8 mouse cellular contexts compared by ENCODE assay signal in the genomic region with DNA sequence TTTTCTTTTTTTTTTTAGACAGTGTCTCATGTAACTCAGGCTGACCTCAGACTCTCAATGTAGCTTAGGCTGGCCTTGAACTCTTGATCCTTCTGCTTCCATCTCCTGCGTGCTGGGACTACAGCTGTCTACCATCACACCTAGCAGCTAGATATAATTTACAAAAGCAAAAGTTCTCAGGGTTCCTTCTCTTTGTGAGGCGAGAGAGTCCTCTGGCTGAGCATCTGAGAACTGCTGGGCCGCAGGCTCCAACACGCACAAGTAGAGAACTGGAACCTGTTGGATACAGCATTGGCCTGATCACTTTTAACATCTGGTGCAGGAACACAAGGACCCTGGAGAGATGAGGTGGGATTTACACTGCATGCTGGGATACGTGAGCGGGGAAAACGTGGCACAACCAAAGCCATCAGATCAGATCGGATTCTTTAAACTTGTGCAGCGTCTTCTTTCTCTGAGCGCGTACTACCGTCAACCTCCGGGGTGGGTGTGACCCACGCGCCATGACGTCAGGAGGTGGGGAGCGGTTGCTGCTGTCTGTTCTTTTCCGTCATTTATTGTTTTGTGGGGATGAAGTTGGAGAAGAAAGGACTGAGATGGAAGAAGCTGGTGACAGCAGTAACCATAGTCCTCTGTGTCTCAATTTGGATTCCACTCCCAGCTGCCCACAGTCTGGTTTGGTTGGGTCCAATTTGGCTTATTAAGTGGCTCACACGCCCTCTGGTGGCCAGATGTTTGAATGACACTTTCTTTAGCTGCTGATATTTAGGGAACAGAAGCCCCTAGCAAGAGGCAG. TPM values are rescaled to one million over a fixed set of nuclear protein-coding genes. Genes with fewer than 3 reads are reported as not detected.
A peak's percentile ranks its signal among the peaks of the same experiment; 100 is the strongest.
DNase-seq lines count a peak whose midpoint lies in the region; ATAC-seq and TF ChIP-seq lines count a peak whose summit lies in the region.

No protein-coding gene starts in this region.

- H3K4me1 ChIP-seq in embryonic facial prominence, embryonic 13.5 days: 0 out of 2 replicates have a peak, but pooled peaks cover 2% of the 10 kb centered on the region
- H3K4me1 ChIP-seq in limb, embryonic 12.5 days (replicated peaks): no peaks in the 10 kb centered on the region
- H3K4me1 ChIP-seq in midbrain, embryonic 14.5 days (ENCODE audit: control insufficient read depth, insufficient read depth, low read length): no peaks in the 10 kb centered on the region
- no peaks in the 10 kb centered on the region; the same call in 1 of the 2 replicates for H3K4me1 ChIP-seq in spleen, adult 2 months (ENCODE audit: control insufficient read depth, insufficient read depth, insufficient read length)

- peak; percentile 71 for ATAC-seq in embryonic facial prominence, embryonic 13.5 days (ENCODE audit: insufficient number of reproducible peaks, insufficient read depth, low FRiP score, low TSS enrichment, low read depth)
- peak; percentile 70; the same call in 1 of the 2 replicates for ATAC-seq in limb, embryonic 12.5 days (ENCODE audit: insufficient number of reproducible peaks, insufficient read depth, low FRiP score, low TSS enrichment, low read depth)
- ATAC-seq in midbrain, embryonic 14.5 days (ENCODE audit: low FRiP score, low TSS enrichment): peak; percentile 50; the same call in 1 of the 2 replicates

- H3K9me3 ChIP-seq in embryonic facial prominence, embryonic 13.5 days: no peaks in the 10 kb centered on the region
- no peaks in the 10 kb centered on the region for H3K9me3 ChIP-seq in limb, embryonic 12.5 days
- H3K9me3 ChIP-seq in midbrain, embryonic 14.5 days (ENCODE audit: control insufficient read depth, low read length): no peaks in the 10 kb centered on the region

- no peaks in the 10 kb centered on the region for H3K27me3 ChIP-seq in embryonic facial prominence, embryonic 13.5 days
- no peaks in the 10 kb centered on the region for H3K27me3 ChIP-seq in limb, embryonic 12.5 days
- H3K27me3 ChIP-seq in midbrain, embryonic 14.5 days (ENCODE audit: control insufficient read depth, insufficient read depth, low read length): no peaks in the 10 kb centered on the region
- H3K27me3 ChIP-seq in spleen, adult 2 months (ENCODE audit: control insufficient read depth, insufficient read depth, low read length): no peaks in the 10 kb centered on the region

- DNase-seq in A20 (ENCODE audit: low read depth, low spot score): peak; percentile 95
- peak; percentile 84 for DNase-seq in adrenal gland, postnatal 36 days
- peak; percentile 92 for DNase-seq in heart, adult 8-10 months (ENCODE audit: low spot score)
- peak; percentile 86 to 94 for DNase-seq in kidney, adult 8-10 months
- DNase-seq in midbrain, embryonic 14.5 days: peak; percentile 96
- peak; percentile 82 to 85 for DNase-seq in spleen, adult 2 months (ENCODE audit: low read depth in 1 of 2, low spot score in 2 of 2)

- TF ChIP-seq CTCF in spleen, adult 2 months (IDR thresholded peaks at IDR 0.05; ENCODE audit: extremely low read depth, insufficient read depth, insufficient read length, insufficient replicate concordance): peak; percentile 70; the same call in 1 of the 2 replicates

- peak overlapping the region; percentile 70 for H3K4me2 ChIP-seq in embryonic facial prominence, embryonic 13.5 days
- peak overlapping the region; percentile 59 for H3K4me2 ChIP-seq in limb, embryonic 12.5 days
- peak overlapping the region; percentile 61 for H3K4me2 ChIP-seq in midbrain, embryonic 14.5 days (ENCODE audit: low read length)

- H3K4me3 ChIP-seq in embryonic facial prominence, embryonic 13.5 days: peak overlapping the region; percentile 40
- peak overlapping the region; percentile 35 for H3K4me3 ChIP-seq in limb, embryonic 12.5 days (replicated peaks)
- peak overlapping the region; percentile 32 for H3K4me3 ChIP-seq in midbrain, embryonic 14.5 days (replicated peaks; ENCODE audit: low read depth, low read length)
- H3K4me3 ChIP-seq in spleen, adult 2 months (ENCODE audit: extremely low read depth, insufficient read depth, insufficient read length): peak overlapping the region; percentile 48

- TF ChIP-seq POLR2A in spleen, adult 2 months (IDR thresholded peaks at IDR 0.05; ENCODE audit: low read depth, low read length): no peak

- H3K9ac ChIP-seq in embryonic facial prominence, embryonic 13.5 days: peak overlapping the region; percentile 41; the same call in 1 of the 2 replicates
- H3K9ac ChIP-seq in limb, embryonic 12.5 days (replicated peaks): 0 out of 2 replicates have a peak overlapping the region, but pooled peaks have one; percentile 28
- H3K9ac ChIP-seq in midbrain, embryonic 14.5 days (replicated peaks; ENCODE audit: low read length): peak overlapping the region; percentile 14; the same call in 1 of the 2 replicates

- H3K27ac ChIP-seq in embryonic facial prominence, embryonic 13.5 days: peak overlapping the region; percentile 72
- H3K27ac ChIP-seq in limb, embryonic 12.5 days: no peak overlapping the region
- peak overlapping the region; percentile 53 for H3K27ac ChIP-seq in midbrain, embryonic 14.5 days (replicated peaks; ENCODE audit: low read depth, low read length)
- H3K27ac ChIP-seq in spleen, adult 2 months (ENCODE audit: insufficient read depth, low read length): peak overlapping the region; percentile 55

- 6% methylated on average over 19 of the region's 19 CpGs for WGBS in embryonic facial prominence, embryonic 13.5 days
- 8% methylated on average over 19 of the region's 19 CpGs for WGBS in limb, embryonic 12.5 days
- 7% methylated on average over 19 of the region's 19 CpGs for WGBS in midbrain, embryonic 14.5 days
- WGBS in spleen, adult 2 months: under 1% methylated on average over 19 of the region's 19 CpGs

- no peaks in the 10 kb centered on the region for H3K36me3 ChIP-seq in embryonic facial prominence, embryonic 13.5 days
- H3K36me3 ChIP-seq in limb, embryonic 12.5 days: no peaks in the 10 kb centered on the region
- H3K36me3 ChIP-seq in midbrain, embryonic 14.5 days (ENCODE audit: control insufficient read depth, insufficient read depth, low read length): no peaks in the 10 kb centered on the region
- no peaks in the 10 kb centered on the region for H3K36me3 ChIP-seq in spleen, adult 2 months (ENCODE audit: control insufficient read depth, insufficient read depth, low read length)

RNA-seq across cellular contexts. Expression of a gene that starts 5.0 kb away (rescaled TPM):
- 10 to 100 TPM; 63.5 to 67.2 TPM for total RNA-seq in adrenal gland, postnatal 36 days (2021)
- 32.4 and 37.1 TPM in 2 replicates for polyA plus RNA-seq in embryonic facial prominence, embryonic 13.5 days (2015; fragmentation: Nextera tagmentation; extraction: Ambion mirVana)
- total RNA-seq in heart, adult 8-10 months (2022): 10 to 100 TPM; 22.9 to 29.0 (median 26.5) TPM
- polyA plus RNA-seq in limb, embryonic 12.5 days (2016; fragmentation: Nextera tagmentation; extraction: Ambion mirVana): 31.5 and 33.6 TPM in 2 replicates
- 29.8 and 30.5 TPM in 2 replicates for polyA plus RNA-seq in midbrain, embryonic 14.5 days (2014; fragmentation: Nextera tagmentation; extraction: Ambion mirVana)
- 104 and 137 TPM in 2 replicates for polyA plus RNA-seq in spleen, adult 2 months (2012; rRNA removed)
